Mouse (Mus musculus) thymus, adult 2 months (tissue): ENCODE data around the gene Olfr1472. TPM values are rescaled to one million over a fixed set of nuclear protein-coding genes. Genes with fewer than 3 reads are reported as not detected.
"Not testable (repeated sequence)": the region's sequence is repeated elsewhere in the genome, so short reads cannot be mapped to it uniquely, and the experiment has no call there.

ENCODE experiments used
- DNase-seq: peaks from one replicate; pipeline ENCODE4 v3.0.0; 2021
- H3K27ac ChIP-seq: fragments of 200-500 bp; 2 replicates; pipeline ENCODE4 v1.5.1; 2012; ENCODE audit warnings: low read length, control low read depth; ENCODE audit not compliant: control insufficient read depth, insufficient read depth
- H3K27me3 ChIP-seq: fragments of 200-500 bp; 2 replicates; pipeline ENCODE4 v1.6.1; 2012; ENCODE audit warnings: mild to moderate bottlenecking, low read length, moderate library complexity, mixed read lengths; ENCODE audit not compliant: control insufficient read depth, insufficient read depth
- H3K36me3 ChIP-seq: fragments of 200-500 bp; 2 replicates; pipeline ENCODE4 v1.6.1; 2012; ENCODE audit warnings: mild to moderate bottlenecking, low read length, moderate library complexity; ENCODE audit not compliant: control insufficient read depth, insufficient read depth
- H3K4me1 ChIP-seq: fragments of 200-500 bp; replicated peaks from 2 replicates; pipeline ENCODE4 v1.6.1; 2012; ENCODE audit warnings: low read length; ENCODE audit not compliant: control insufficient read depth, insufficient read depth
- H3K4me3 ChIP-seq: fragments of 200-500 bp; 2 replicates; pipeline ENCODE4 v1.5.1; 2012; ENCODE audit warnings: mild to moderate bottlenecking, low read length, control low read depth, moderate library complexity; ENCODE audit not compliant: control insufficient read depth, insufficient read depth
- CTCF ChIP-seq: fragments of 200-500 bp; IDR thresholded peaks from 2 replicates; pipeline ENCODE4 v1.5.1; 2012; ENCODE audit warnings: mild to moderate bottlenecking, control low read depth, low read length, moderate library complexity, borderline replicate concordance; ENCODE audit not compliant: control insufficient read depth, poor library complexity, insufficient read depth; ENCODE audit errors: extremely low read depth
- POLR2A ChIP-seq: fragments of 200-500 bp; IDR thresholded peaks from 2 replicates; pipeline ENCODE4 v1.6.1; 2012; ENCODE audit warnings: mild to moderate bottlenecking, low read length, control low read depth, moderate library complexity; ENCODE audit not compliant: control insufficient read depth, poor library complexity, insufficient read depth; ENCODE audit errors: extremely low read depth
- WGBS: fragments of 180-500 bp; shearing (Covaris S2); methylation state at CpG from one replicate; pipeline ENCODE4 v1.1.7; 2018; 5-methylcytosine and 5-hydroxymethylcytosine counted together
- polyA plus RNA-seq: library from polyadenylated mRNA; depleted of rRNA; stranded (reverse); fragments of >200 nt; gene quantifications from 2 replicates; pipeline ENCODE4 v1.2.3, GENCODE M21; 2012; rRNA removed

Olfr1472 gene
- not detected in 2 replicates for polyA plus RNA-seq

DNA sequence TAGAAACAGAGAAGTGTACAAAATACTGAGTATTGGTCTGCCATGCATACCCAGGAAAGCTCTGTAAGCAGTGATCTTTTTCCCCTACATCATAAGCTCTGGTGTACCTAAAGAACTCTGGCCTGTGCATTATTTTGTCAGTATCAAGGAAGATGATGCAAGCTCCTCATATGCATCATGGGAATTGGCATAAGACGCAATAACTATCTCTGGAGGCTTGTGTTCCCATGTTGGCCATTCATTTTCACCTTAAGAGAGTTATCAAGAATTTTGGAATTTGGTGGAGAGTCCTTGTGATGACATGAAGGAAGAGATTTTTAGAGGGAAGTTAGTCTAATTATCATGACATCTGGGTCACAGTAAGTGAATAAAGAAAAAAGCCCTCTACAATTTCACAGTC lies at the start of gene Olfr1472:
Gene Olfr1472, minus strand, starts transcription at position 101 of the 400 bp plus-strand sequence.
- H3K4me3 ChIP-seq: no peak within 1 kb of the TSS
- TF ChIP-seq POLR2A: no peak
- TF ChIP-seq CTCF: no peak
- whole genome bisulfite sequencing: 87% methylated on average over 1 of the region's 1 CpGs
- DNase-seq: no peak
- no peaks in the 10 kb centered on the region for H3K36me3 ChIP-seq
- no peaks in the 10 kb centered on the region for H3K27me3 ChIP-seq
- no peak within 1 kb of the TSS for H3K27ac ChIP-seq
- no peaks in the 10 kb centered on the region for H3K4me1 ChIP-seq

DNA sequence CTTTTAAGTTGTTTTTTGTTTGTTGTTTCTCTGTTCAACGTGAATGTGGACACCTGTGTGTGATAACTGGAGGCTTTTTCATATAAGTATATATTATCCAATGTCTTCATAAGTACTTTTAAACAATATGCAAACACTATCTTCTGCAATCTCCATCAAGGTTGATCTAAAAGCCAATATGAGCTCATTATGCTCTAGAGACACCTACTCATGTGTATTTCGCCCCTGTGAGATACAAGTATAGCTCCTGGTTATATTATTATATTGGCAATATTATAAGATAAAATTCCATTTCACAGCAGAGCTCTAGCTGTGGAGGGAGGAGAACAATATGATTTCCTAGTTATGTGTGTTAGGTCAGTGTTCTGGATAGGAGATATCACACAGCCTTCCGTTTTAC lies 44.4 kb upstream of the Olfr1472 start, which contains the start of gene Olfr1477:
Gene Olfr1477, plus strand, starts transcription at position 301 of the 400 bp plus-strand sequence.
- Histone ChIP-seq H3K4me3 (no peak within 1 kb of the TSS), H3K4me1 (no peaks in the 10 kb centered on the region), H3K27ac (no peak within 1 kb of the TSS), H3K27me3 (no peaks in the 10 kb centered on the region), H3K36me3 (no peaks in the 10 kb centered on the region)
- 82% methylated on average over 3 of the region's 3 CpGs for WGBS
- DNase-seq: no peak
- TF ChIP-seq POLR2A (no peak), CTCF (no peak)

DNA sequence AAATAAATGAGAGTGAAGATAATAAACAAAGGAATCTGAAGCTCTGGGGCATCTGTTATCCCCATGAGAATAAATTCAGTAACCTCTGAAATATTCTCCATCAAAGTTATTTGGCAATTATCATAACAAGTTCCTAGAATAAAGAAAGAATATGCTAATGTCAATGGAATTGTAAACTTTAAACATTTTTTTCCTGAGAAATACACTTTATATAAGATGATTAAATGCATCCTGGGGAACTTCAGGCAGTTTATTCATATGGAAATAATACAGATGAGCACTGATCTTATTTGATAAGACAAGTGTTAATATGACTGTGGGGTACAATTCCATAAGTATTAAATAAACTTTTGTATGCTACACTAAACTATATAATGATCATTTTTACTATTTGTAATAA lies 24.2 kb upstream of the Olfr1472 start, which contains the start of gene Olfr1475:
Gene Olfr1475, minus strand, starts transcription at position 101 of the 400 bp plus-strand sequence.
- TF ChIP-seq POLR2A: no peak
- no peak for TF ChIP-seq CTCF
- Histone ChIP-seq H3K4me1 (no peaks in the 10 kb centered on the region), H3K4me3 (no peak within 1 kb of the TSS), H3K27me3 (no peaks in the 10 kb centered on the region), H3K27ac (no peak within 1 kb of the TSS), H3K36me3 (no peaks in the 10 kb centered on the region)
- no peak for DNase-seq

DNA sequence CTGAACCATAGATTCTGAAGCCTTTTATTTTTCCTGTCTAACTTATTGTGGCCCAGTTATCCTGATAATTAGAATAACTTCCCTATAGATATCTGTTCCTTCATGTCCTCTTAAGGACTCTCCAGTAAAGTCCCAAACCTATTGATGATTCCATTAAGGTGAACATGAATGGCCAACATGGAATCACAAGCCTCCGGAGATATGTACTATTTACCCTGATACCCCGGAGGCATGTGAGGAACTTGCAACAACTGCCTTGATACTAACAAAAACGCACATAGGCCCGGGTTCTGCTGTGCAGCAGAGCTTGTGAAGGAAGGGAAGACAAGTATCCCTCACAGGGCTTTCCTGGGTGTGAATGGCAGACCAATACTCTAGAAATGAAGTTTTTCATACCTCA lies 13.4 kb upstream of the Olfr1472 start, which contains the start of gene Olfr1474:
Gene Olfr1474, plus strand, starts transcription at position 301 of the 400 bp plus-strand sequence.
- not testable (repeated sequence) for H3K4me3 ChIP-seq, H3K36me3 ChIP-seq, H3K4me1 ChIP-seq, H3K27me3 ChIP-seq, H3K27ac ChIP-seq, DNase-seq
- 84% methylated on average over 4 of the region's 4 CpGs for WGBS

- not testable (repeated sequence) for H3K36me3 ChIP-seq, H3K27ac ChIP-seq, DNase-seq, H3K4me1 ChIP-seq, H3K27me3 ChIP-seq, H3K4me3 ChIP-seq
- 83% methylated on average over 2 of the region's 2 CpGs for WGBS
Observed at GRCm38 (mm10) chr19:13443109-13443508, 12.8 kb downstream of the Olfr1472 start, which contains the start of gene Olfr1471. TSS of gene Olfr1471 (plus strand) at chr19:13443409.

- H3K4me3 ChIP-seq: no peak within 1 kb of the TSS
- DNase-seq: no peak
- no peak for TF ChIP-seq POLR2A
- TF ChIP-seq CTCF: no peak
- no peak within 1 kb of the TSS for H3K27ac ChIP-seq
- no peaks in the 10 kb centered on the region for H3K4me1 ChIP-seq
- H3K36me3 ChIP-seq: no peaks in the 10 kb centered on the region
- no peaks in the 10 kb centered on the region for H3K27me3 ChIP-seq
- WGBS: 82% methylated on average over 2 of the region's 2 CpGs
Observed at GRCm38 (mm10) chr19:13407549-13407948, 48.3 kb downstream of the Olfr1472 start, which contains the start of gene Olfr1469. TSS of gene Olfr1469 (plus strand) at chr19:13407849.

Other genes starting within 250 kb of the Olfr1472 start
- gene Olfr1463, start 224.8 kb downstream of the Olfr1472 start, polyA plus RNA-seq: not detected in 2 replicates
- not detected in 2 replicates for gene Olfr1465, start 140.5 kb downstream of the Olfr1472 start, polyA plus RNA-seq
- not detected in 2 replicates for gene Olfr1466, start 117.2 kb downstream of the Olfr1472 start, polyA plus RNA-seq
- not detected in 2 replicates for gene Olfr1467, start 93.8 kb downstream of the Olfr1472 start, polyA plus RNA-seq
- not detected in 2 replicates for gene Olfr1469, start 48.2 kb downstream of the Olfr1472 start, polyA plus RNA-seq
- not detected in 2 replicates for gene Olfr1471, start 12.7 kb downstream of the Olfr1472 start, polyA plus RNA-seq
- gene Olfr1474, start 13.5 kb upstream of the Olfr1472 start, polyA plus RNA-seq: not detected in 2 replicates
- gene Olfr1475, start 24.1 kb upstream of the Olfr1472 start, polyA plus RNA-seq: not detected in 2 replicates
- not detected in 2 replicates for gene Olfr1477, start 44.5 kb upstream of the Olfr1472 start, polyA plus RNA-seq
- gene Olfr1480, start 71.8 kb upstream of the Olfr1472 start, polyA plus RNA-seq: not detected in 2 replicates
- gene Olfr1484, start 127.4 kb upstream of the Olfr1472 start, polyA plus RNA-seq: not detected in 2 replicates
- not detected in 2 replicates for gene Olfr1487, start 161.3 kb upstream of the Olfr1472 start, polyA plus RNA-seq
- gene Olfr1489, start 175.5 kb upstream of the Olfr1472 start, polyA plus RNA-seq: not detected in 2 replicates
- gene Olfr1490, start 195.0 kb upstream of the Olfr1472 start, polyA plus RNA-seq: not detected in 2 replicates
- gene Olfr1491, start 241.2 kb upstream of the Olfr1472 start, polyA plus RNA-seq: not detected in 2 replicates